Mouse (Mus musculus) midbrain, embryonic 11.5 days (tissue): Measurements from ENCODE around the gene Higd1a. TPM values are rescaled to one million over a fixed set of nuclear protein-coding genes. Genes with fewer than 3 reads are reported as not detected.

ENCODE experiments used
- ATAC-seq: fragments of 200-750 bp; cut with Nextera tagmentation; 2 replicates; pipeline ENCODE4 v1.8.0; 2017; ENCODE audit warnings: moderate TSS enrichment, moderate library complexity; ENCODE audit not compliant: low FRiP score
- DNase-seq: peaks from one replicate; pipeline ENCODE4 v3.0.0; 2015; ENCODE audit warnings: low spot score; ENCODE audit errors: missing footprints
- H3K27ac ChIP-seq: fragments of 300-500 bp; sonication (generic); 2 replicates; pipeline ENCODE4 v1.5.1; 2014; ENCODE audit warnings: low read depth, low read length
- H3K27me3 ChIP-seq: fragments of 300-500 bp; sonication (generic); 2 replicates; pipeline ENCODE4 v1.6.1; 2014; ENCODE audit warnings: mild to moderate bottlenecking, low read length, moderate library complexity, mixed read lengths; ENCODE audit not compliant: control insufficient read depth, insufficient read depth
- H3K36me3 ChIP-seq: fragments of 300-500 bp; sonication (generic); 2 replicates; pipeline ENCODE4 v1.6.1; 2014; ENCODE audit warnings: mild to moderate bottlenecking, low read length, moderate library complexity, mixed read lengths; ENCODE audit not compliant: control insufficient read depth, insufficient read depth
- H3K4me1 ChIP-seq: fragments of 300-500 bp; sonication (generic); 2 replicates; pipeline ENCODE4 v1.6.1; 2014; ENCODE audit warnings: low read length; ENCODE audit not compliant: control insufficient read depth, insufficient read depth
- H3K4me2 ChIP-seq: fragments of 300-500 bp; sonication (generic); 2 replicates; pipeline ENCODE4 v1.6.1; 2014; ENCODE audit warnings: mild to moderate bottlenecking, moderate library complexity
- H3K4me3 ChIP-seq: fragments of 300-500 bp; sonication (generic); 2 replicates; pipeline ENCODE4 v1.5.1; 2014; ENCODE audit warnings: low read depth, low read length
- H3K9ac ChIP-seq: fragments of 300-500 bp; sonication (generic); 2 replicates; pipeline ENCODE4 v1.6.1; 2014; ENCODE audit warnings: low read length
- H3K9me3 ChIP-seq: fragments of 300-500 bp; sonication (generic); 2 replicates; pipeline ENCODE4 v1.6.1; 2016; ENCODE audit warnings: low read length; ENCODE audit not compliant: control insufficient read depth
- WGBS: fragments of 180-500 bp; shearing (Covaris S2); extraction: QIAGEN DNeasy Blood & Tissue Kit; methylation state at CpG from one replicate; pipeline ENCODE4 v1.1.7; 2014; 5-methylcytosine and 5-hydroxymethylcytosine counted together
- polyA plus RNA-seq: library from polyadenylated mRNA; unstranded; fragments of >200 nt; fragmentation: Nextera tagmentation; extraction: Ambion mirVana; gene quantifications from 2 replicates; pipeline ENCODE4 v1.2.1, GENCODE M21; 2014

The Higd1a gene
- polyA plus RNA-seq, 1 experiment from 2014 or later, result 170 TPM

GRCm38 (mm10) chr9:121868236-121868635 lies 10.1 kb upstream of the Higd1a start:
- Histone ChIP-seq H3K27ac (no peak overlapping the region), H3K4me2 (no peak overlapping the region), H3K9ac (no peak overlapping the region), H3K4me1 (no peaks in the 10 kb centered on the region), H3K4me3 (no peak overlapping the region), H3K9me3 (no peaks in the 10 kb centered on the region), H3K36me3 (no peaks in the 10 kb centered on the region), H3K27me3 (no peaks in the 10 kb centered on the region)
- ATAC-seq (no peak), DNase-seq (peak; percentile 28)
- 87% methylated on average over 6 of the region's 6 CpGs for whole genome bisulfite sequencing

DNA sequence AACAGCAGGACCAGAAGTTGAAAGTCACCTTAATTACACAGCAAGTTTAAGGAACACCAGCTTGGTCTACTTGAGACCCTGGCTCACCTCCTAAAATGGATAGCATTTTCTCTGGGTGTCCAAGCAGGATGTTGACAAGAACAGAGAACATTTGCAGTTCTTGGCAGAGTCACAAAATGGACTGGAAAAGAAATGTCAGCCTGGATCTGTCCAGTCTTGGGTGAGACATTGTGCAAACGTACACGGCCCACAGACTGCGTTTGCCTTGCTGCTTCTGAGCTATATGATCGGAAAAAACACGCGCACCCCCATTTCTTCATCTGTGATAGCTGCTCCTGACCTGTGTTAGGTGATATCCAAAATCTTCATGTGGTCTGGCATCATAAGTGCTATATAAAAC lies 9.5 kb upstream of the Higd1a start:
- peak; percentile 28 for DNase-seq
- WGBS, result 96% methylated on average over 6 of the region's 6 CpGs
- ATAC-seq, result no peak

GRCm38 (mm10) chr9:121865425-121866008 lies 7.4 kb upstream of the Higd1a start:
- no peak overlapping the region for H3K9ac ChIP-seq
- ATAC-seq, result no peak
- no peaks in the 10 kb centered on the region for H3K36me3 ChIP-seq
- H3K27me3 ChIP-seq, result no peaks in the 10 kb centered on the region
- no peaks in the 10 kb centered on the region for H3K4me1 ChIP-seq
- no peak overlapping the region for H3K4me3 ChIP-seq
- 52% methylated on average over 3 of the region's 3 CpGs for WGBS
- H3K27ac ChIP-seq, result no peak overlapping the region
- H3K4me2 ChIP-seq, result no peak overlapping the region
- peak; percentile 54 for DNase-seq
- H3K9me3 ChIP-seq, result no peaks in the 10 kb centered on the region

More for the DNA sequence above, 9.5 kb upstream of the Higd1a start:
- H3K27me3 ChIP-seq, result no peaks in the 10 kb centered on the region
- no peaks in the 10 kb centered on the region for H3K9me3 ChIP-seq
- H3K27ac ChIP-seq, result no peak overlapping the region
- H3K9ac ChIP-seq, result no peak overlapping the region
- H3K4me2 ChIP-seq, result no peak overlapping the region
- H3K36me3 ChIP-seq, result no peaks in the 10 kb centered on the region
- H3K4me3 ChIP-seq, result no peak overlapping the region
- no peaks in the 10 kb centered on the region for H3K4me1 ChIP-seq

DNA sequence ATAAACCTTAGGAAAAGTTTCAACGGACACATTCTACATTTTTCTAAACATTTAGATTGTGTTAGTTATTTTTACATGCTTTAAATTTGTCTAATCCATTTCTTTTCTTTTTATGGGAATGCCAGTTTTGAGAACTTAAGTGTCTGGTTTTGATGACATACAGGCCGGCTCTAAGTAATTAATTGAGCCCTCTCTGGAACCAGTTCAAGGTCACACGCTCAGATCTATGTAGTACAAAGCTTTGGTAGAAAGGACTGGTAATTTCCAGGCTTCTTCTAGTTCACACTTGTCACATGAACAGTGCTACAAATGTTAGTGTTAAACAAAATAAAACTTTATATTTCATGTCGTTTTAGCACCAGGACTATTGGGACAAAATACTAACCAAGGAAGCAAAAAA lies 6.7 kb upstream of the Higd1a start:
- Histone ChIP-seq H3K27me3 (no peaks in the 10 kb centered on the region), H3K4me1 (no peaks in the 10 kb centered on the region), H3K36me3 (no peaks in the 10 kb centered on the region), H3K27ac (no peak overlapping the region), H3K4me3 (no peak overlapping the region), H3K9ac (no peak overlapping the region), H3K9me3 (no peaks in the 10 kb centered on the region), H3K4me2 (no peak overlapping the region)
- WGBS, result 76% methylated on average over 4 of the region's 4 CpGs
- ATAC-seq (no peak), DNase-seq (no peak)

GRCm38 (mm10) chr9:121860921-121861320 lies 2.8 kb upstream of the Higd1a start:
- Histone ChIP-seq H3K27ac (no peak overlapping the region), H3K4me1 (peaks cover 7% of the 10 kb centered on the region), H3K27me3 (no peaks in the 10 kb centered on the region), H3K36me3 (no peaks in the 10 kb centered on the region), H3K9me3 (no peaks in the 10 kb centered on the region), H3K9ac (no peak overlapping the region), H3K4me2 (no peak overlapping the region), H3K4me3 (no peak overlapping the region)
- peak; percentile 62 for DNase-seq
- ATAC-seq, result no peak
- WGBS, result 89% methylated on average over 2 of the region's 2 CpGs

DNA sequence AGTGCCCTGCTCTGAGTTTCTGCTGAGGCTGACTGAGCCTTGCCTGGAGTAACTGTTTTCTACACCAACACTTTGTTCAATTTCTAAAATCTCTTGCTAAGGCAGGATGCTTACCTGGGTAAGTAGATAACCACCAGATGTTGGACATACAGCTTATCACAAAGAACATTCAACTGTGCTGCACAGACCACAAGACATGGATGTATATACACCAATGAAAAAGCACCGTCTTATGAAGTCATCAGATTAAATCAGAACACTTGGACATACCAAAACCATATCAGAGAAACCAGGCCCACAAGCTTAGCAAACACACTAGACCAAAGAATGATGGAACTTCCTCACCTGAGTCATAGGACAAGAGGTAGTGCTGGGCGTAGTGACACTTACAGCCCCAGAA lies 1.2 kb upstream of the Higd1a start:
- H3K9ac ChIP-seq, result no peak overlapping the region
- H3K36me3 ChIP-seq, result no peaks in the 10 kb centered on the region
- H3K4me3 ChIP-seq, result no peak overlapping the region
- 92% methylated on average over 2 of the region's 2 CpGs for WGBS
- H3K27ac ChIP-seq, result no peak overlapping the region
- no peaks in the 10 kb centered on the region for H3K27me3 ChIP-seq
- peaks cover 7% of the 10 kb centered on the region for H3K4me1 ChIP-seq
- H3K4me2 ChIP-seq, result no peak overlapping the region
- peak; percentile 76 for DNase-seq
- no peaks in the 10 kb centered on the region for H3K9me3 ChIP-seq
- no peak for ATAC-seq

GRCm38 (mm10) chr9:121857474-121858152 lies 549 bp downstream of the Higd1a start:
- ATAC-seq (peak; percentile 98), DNase-seq (peak; percentile 99)
- H3K4me3 ChIP-seq, result peak overlapping the region; percentile 84
- H3K27ac ChIP-seq, result peak overlapping the region; percentile 87
- WGBS, result under 1% methylated on average over 65 of the region's 70 CpGs
- no peaks in the 10 kb centered on the region; the same call in 1 of the 2 replicates for H3K36me3 ChIP-seq
- H3K27me3 ChIP-seq, result no peaks in the 10 kb centered on the region
- peaks cover 7% of the 10 kb centered on the region for H3K4me1 ChIP-seq
- H3K9ac ChIP-seq, result peak overlapping the region; percentile 90
- H3K4me2 ChIP-seq, result peak overlapping the region; percentile 81
- H3K9me3 ChIP-seq, result no peaks in the 10 kb centered on the region

GRCm38 (mm10) chr9:121856649-121857416 lies 1.3 kb downstream of the Higd1a start:
- H3K4me3 ChIP-seq, result peak overlapping the region; percentile 84
- H3K27ac ChIP-seq, result peak overlapping the region; percentile 87
- ATAC-seq (peak; percentile 41), DNase-seq (no peak)
- no peaks in the 10 kb centered on the region for H3K27me3 ChIP-seq
- 3% methylated on average over 39 of the region's 39 CpGs for WGBS
- no peaks in the 10 kb centered on the region for H3K9me3 ChIP-seq
- peak overlapping the region; percentile 90 for H3K9ac ChIP-seq
- H3K4me1 ChIP-seq, result peaks cover 7% of the 10 kb centered on the region
- no peaks in the 10 kb centered on the region; the same call in 1 of the 2 replicates for H3K36me3 ChIP-seq
- H3K4me2 ChIP-seq, result peak overlapping the region; percentile 81

- WGBS, result 96% methylated on average over 3 of the region's 3 CpGs
- no peak for ATAC-seq
Measured at GRCm38 (mm10) chr9:121854246-121854645, 3.9 kb downstream of the Higd1a start.

More at GRCm38 (mm10) chr9:121854246-121854645, 3.9 kb downstream of the Higd1a start:
- H3K36me3 ChIP-seq, result no peaks in the 10 kb centered on the region; the same call in 1 of the 2 replicates
- H3K27me3 ChIP-seq, result no peaks in the 10 kb centered on the region
- no peaks in the 10 kb centered on the region for H3K9me3 ChIP-seq
- no peak overlapping the region for H3K9ac ChIP-seq
- H3K4me2 ChIP-seq, result no peak overlapping the region
- no peak overlapping the region for H3K27ac ChIP-seq
- peak; percentile 77 for DNase-seq
- H3K4me3 ChIP-seq, result no peak overlapping the region
- peaks cover 7% of the 10 kb centered on the region for H3K4me1 ChIP-seq
